Mouse (Mus musculus) cerebellum, adult 9-10 months (tissue): ENCODE data around the gene Specc1.
A peak's percentile ranks its signal among the peaks of the same experiment; 100 is the strongest.

Source experiments
- DNase-seq: peaks from one replicate; pipeline ENCODE4 v3.0.0; 2022

Specc1 gene

DNA sequence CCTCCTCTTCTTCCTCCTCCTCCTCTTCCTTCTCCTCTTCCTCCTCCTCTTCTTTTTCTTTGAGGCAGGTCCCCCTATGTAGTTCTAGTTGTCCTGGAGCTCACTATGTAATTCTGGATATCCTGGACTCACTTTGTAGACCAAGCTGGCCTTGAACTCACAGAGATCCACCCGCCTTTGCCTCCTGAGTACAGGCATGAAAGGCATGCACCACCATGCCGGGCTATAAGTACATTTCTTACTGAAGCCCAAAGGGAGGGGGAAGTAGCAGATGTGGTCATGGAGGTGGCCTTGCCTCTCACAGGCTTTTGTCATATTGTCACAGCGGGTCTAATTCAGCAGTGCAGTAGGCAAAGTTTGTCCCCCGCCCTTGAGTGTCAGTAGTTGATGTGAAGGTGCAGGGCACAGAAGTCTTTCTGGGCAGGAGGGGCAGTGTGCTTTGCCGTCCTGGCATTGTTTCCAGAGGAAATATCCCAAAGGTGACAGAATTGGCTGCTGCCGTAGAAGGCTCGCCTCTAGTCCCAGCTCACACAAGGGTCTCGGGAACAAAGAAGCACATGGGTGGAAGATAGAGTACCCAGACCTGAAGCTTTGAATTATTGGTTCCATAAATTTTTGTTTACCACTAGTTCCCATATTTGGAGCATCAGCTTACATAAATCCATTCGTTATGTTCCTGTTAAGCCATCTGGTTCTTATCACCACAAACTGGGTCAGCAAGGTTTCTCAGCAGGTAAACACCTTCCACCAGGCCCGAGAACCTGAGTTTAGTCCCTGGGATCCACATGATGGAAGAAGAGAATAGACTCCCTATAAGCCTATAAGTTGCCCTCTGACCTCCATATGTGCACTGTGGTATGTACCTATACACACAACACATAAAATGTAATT, 62.0 kb downstream of the Specc1 start:
- DNase-seq, result peak; percentile 78

DNA sequence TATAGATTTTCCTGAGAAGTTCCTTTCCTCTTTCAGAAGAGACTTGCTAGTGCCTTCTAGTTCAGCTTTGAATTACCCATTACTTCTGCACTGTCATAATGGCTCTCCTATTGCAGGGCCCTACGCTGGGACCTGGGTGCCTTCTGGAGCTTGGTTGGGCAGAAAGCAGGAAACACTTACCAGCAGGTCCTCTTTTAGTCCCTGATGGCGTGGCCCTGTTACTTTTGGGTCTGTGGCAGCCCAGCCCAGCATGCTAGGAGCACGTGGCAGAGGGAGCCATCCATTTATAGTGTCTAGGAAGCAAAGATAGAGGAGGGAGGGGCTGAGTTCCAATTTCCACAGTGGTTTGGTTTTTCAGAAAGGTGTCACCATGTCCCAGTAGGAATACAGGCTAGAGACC, 63.3 kb downstream of the Specc1 start:
- peak; percentile 57 for DNase-seq

DNA sequence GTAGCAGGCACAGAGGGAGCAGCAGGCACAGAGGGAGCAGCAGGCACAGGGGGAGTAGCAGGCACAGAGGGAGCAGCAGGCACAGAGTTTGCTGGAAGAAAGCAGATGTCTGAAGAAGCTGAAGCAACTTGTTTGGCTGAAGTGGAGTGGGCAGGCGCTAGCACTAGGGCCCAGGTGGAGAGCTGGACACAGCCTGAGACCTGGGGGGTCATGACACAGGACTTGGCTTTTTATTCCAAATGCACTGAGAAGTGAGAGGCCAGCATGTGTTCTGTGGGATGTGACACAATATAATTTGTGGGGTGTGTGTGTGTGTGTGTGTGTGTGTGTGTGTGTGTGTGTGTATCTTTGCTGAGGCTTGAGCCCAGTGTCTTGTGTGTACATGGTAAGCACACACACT, 64.3 kb downstream of the Specc1 start:
- DNase-seq, result no peak

GRCm38 (mm10) chr11:62022105-62022504, 65.5 kb downstream of the Specc1 start:
- DNase-seq, result peak; percentile 47

DNA sequence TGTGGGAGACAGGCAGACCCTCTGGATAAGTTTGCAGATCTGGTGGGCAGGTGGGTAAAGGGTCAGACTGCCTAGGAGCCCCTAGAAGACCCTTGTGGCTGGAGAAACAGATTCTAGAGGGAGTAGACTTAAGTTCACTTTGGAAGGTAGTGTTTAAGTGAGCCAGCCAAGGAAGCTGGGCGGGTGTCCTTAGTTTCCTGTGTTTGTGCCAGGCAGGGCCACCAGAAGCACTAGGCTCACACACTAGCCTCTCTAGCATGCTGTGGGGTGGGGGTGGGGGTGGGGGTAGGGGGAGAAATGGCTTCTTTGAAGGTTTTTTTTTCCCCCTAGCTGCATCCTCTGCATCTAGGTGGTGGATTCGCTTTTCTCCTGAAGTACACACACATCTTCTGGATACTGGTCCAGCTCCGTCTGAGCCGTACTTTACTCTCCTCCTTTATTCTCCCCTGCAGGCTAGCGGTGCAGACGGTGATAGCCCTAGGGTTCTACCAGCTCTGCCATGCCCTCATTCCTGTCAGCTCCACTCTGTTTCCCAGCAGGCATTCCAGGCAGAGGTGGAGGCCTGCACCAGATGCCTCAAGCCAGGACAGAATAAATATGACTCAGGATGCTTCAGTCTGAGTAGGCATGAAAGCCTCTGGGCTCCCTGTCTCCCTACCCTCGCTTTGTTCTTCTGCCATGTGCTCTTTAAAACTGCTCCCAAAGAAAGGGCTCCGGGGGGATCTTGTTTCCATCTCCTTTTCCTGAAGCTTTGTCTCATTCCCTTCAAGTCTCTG, 66.3 kb downstream of the Specc1 start:
- peak; percentile 46 for DNase-seq

- peak; percentile 62 for DNase-seq
Measured at GRCm38 (mm10) chr11:62023494-62024233, 67.1 kb downstream of the Specc1 start.

DNA sequence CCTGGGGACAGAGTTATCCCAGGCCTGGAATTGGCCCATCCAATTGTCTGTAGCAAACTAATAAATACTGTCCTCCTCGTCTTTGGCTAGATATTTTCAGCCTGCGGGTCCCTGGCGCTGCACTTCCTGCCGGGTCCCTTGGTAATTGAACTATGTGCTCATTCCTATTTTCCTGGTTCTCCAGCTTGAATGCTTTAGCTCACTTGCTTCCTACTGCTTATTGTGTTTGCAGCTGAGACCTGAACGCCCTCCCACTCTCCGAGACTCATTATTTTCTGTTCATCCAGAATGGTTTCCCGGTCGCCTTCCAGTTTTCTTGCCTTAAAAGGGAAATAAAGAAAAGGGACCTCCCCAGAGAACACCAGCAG, 67.7 kb downstream of the Specc1 start:
- peak; percentile 55 for DNase-seq

DNA sequence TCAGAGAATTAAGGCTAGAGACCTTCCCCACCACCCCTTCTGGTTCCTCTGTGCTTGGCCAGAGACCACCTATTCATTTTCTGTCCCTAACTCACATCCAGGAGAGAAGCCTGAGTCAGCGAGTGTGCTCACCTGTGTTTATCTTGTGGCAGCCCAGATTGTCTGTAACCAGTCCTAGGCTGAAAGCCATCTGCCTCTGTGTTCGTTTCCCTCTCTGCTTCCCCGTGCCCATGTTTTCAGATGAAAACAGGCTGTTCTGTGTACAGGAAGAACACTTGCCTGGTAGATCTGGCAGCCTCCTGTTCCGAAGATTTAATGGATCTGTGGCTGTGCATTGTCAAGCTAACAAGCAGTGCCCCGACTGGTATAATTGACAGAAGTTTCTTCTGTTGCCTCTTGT, 68.4 kb downstream of the Specc1 start:
- DNase-seq, result peak; percentile 87

DNA sequence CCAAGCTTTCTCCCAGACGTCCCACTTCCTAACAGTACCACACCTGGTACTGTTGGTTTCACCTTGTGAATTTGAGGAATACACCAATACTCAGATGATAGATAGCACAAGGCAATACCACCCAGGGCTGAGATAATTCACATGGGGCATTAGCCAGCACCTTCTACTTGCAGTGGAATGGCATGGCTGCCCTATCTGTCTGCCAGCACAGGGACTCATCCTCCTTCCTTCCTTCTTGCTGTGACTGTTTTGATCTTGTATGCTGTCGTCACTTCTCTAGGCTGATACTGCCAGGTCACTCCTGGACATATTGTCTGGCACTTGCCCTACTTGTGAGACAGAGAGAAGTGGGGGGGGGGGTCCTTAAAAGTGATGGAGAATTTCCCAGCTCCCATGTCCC, 69.2 kb downstream of the Specc1 start:
- DNase-seq, result peak; percentile 61

- DNase-seq, result peak; percentile 94
Measured at GRCm38 (mm10) chr11:62026345-62026815, 69.8 kb downstream of the Specc1 start.

- peak; percentile 48 for DNase-seq
Measured at GRCm38 (mm10) chr11:62027271-62027670, 70.7 kb downstream of the Specc1 start.

DNA sequence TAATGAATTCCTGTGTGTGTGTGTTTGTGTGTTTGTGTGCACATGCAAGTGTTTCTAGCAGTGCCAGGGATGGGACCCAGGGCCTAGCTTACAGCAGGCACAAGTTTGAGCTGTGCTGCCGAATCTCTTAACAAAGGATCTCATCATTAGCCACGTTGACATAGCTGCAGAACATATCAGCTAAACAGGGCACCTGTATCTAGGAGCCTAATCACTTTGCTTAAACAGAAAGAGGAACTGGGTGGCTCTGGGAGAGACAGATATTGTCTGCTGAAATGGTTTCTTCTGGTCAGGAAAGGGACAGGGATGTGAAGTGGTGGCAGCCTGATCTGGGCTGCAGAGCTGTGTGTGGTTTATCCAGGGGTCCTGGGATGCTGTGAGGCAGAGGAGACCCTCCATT, 71.1 kb downstream of the Specc1 start:
- DNase-seq, result no peak

- DNase-seq, result peak; percentile 64
Measured at GRCm38 (mm10) chr11:62029171-62029570, 72.6 kb downstream of the Specc1 start.

- DNase-seq, result no peak
Measured at GRCm38 (mm10) chr11:62034564-62034963, 78.0 kb downstream of the Specc1 start.

DNA sequence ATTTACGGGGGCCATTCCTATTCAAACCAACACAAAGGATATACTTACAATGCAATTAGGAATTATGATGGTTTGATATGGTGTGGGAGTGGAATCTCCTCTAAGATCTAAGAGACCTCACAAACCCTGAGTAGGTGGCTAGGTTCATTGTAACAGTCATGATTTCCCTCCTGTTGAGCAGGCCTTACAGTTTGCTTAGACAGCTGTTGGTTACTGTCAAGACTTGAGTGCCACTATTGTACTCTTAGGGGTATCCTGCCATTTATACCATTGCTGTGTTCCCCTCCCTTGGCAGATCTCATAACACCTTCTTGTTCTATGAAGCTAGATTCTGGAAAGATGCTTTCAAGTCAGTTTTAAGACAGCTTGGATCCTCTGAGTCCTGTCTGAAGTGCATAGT, 78.7 kb downstream of the Specc1 start:
- DNase-seq, result no peak

- no peak for DNase-seq
Measured at GRCm38 (mm10) chr11:62040122-62040521, 83.6 kb downstream of the Specc1 start.

GRCm38 (mm10) chr11:62044627-62045026, 88.1 kb downstream of the Specc1 start:
- DNase-seq, result peak; percentile 74

DNA sequence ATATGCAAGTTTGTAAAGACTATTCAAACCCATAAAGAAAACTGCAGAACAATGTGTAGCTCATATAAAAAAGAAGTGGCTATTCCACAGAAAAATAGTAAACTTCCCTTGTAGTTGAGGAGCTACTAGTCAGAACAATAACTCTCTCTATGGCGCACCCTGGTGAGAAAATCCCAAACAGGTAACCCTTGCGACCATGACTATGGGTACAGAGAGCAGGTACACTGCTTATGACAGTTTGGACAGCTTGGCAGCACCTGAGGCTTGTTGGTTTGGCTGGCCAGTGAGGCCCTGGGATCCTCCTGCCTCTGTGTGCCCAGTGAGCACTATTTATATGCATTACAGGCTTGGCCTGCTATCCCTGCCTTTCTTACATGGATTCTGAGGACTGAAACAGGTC, 89.4 kb downstream of the Specc1 start:
- DNase-seq, result no peak

DNA sequence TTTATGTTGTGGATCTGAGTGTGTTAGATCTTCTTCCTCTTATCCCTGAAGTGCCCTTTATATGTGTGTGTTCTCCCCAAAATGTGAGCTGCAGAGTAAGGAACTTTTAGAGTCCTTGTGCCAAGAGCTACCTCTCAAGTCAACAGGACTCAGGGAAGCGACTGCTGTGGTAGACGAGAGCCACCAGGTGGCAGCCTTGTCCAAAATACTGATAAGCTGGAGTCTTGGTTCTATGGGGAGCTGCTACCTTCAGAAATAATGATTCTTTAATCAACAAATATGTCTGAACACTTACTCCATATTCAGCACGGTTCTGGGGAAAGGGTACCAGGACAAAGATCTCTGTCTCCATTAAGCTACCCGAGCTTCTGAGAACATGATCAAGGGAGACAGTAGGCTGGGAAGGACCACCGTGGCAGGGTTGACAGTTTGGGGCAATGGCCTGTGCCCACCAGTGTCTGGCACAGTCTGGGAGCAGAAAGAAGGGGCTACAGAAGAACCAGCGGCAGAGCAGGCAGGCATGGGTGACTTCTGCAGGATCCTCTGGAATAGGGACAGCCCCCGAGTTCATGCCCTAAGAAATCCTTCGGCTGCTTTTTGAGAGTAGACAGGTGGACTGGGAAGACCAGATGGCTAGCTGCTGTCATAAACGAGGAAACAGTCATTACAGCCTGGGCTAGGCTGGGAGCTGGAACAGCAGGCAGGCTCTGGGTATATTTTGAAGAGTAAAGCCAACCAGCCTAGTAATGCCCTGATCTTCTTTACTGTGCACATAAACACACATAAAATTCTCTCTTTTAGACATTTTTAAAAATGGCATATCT, 91.5 kb downstream of the Specc1 start:
- peak; percentile 84 for DNase-seq

- no peak for DNase-seq
Measured at GRCm38 (mm10) chr11:62049170-62049569, 92.6 kb downstream of the Specc1 start.

GRCm38 (mm10) chr11:62050356-62051330, 94.1 kb downstream of the Specc1 start:
- no peak for DNase-seq
